Mouse (Mus musculus) monocyte, adult 5-6 weeks (primary cell): ENCODE data around the gene Wsb1. TPM values are rescaled to one million over a fixed set of nuclear protein-coding genes. Genes with fewer than 3 reads are reported as not detected.
"Not testable (repeated sequence)": the region's sequence is repeated elsewhere in the genome, so short reads cannot be mapped to it uniquely, and the experiment has no call there.

Experiments used
- ATAC-seq: fragments of 153-309, 156-312 bp; replicated peaks from 2 replicates; pipeline ENCODE4 v1.8.0; 2017; ENCODE audit warnings: mild to moderate bottlenecking; ENCODE audit not compliant: low TSS enrichment, insufficient number of reproducible peaks, severe bottlenecking, poor library complexity, low FRiP score
- total RNA-seq: library from RNA; stranded (forward); fragments of 200-1000, 200-491, 200-594 nt; gene quantifications from 3 replicates; pipeline ENCODE4 v1.2.3, GENCODE M21; 2017

Gene Wsb1
- 274 to 316 TPM (median 277 TPM) in 3 replicates for total RNA-seq

GRCm38 (mm10) chr11:79254391-79255098, at the start of gene Wsb1:
TSS of gene Wsb1 (minus strand) at chr11:79254671.
- ATAC-seq, result peak; percentile 94

GRCm38 (mm10) chr11:79304245-79304644, 49.8 kb upstream of the Wsb1 start:
- ATAC-seq, result not testable (repeated sequence)

- ATAC-seq, result no peak
Measured at GRCm38 (mm10) chr11:79303109-79303508, 48.6 kb upstream of the Wsb1 start.

DNA sequence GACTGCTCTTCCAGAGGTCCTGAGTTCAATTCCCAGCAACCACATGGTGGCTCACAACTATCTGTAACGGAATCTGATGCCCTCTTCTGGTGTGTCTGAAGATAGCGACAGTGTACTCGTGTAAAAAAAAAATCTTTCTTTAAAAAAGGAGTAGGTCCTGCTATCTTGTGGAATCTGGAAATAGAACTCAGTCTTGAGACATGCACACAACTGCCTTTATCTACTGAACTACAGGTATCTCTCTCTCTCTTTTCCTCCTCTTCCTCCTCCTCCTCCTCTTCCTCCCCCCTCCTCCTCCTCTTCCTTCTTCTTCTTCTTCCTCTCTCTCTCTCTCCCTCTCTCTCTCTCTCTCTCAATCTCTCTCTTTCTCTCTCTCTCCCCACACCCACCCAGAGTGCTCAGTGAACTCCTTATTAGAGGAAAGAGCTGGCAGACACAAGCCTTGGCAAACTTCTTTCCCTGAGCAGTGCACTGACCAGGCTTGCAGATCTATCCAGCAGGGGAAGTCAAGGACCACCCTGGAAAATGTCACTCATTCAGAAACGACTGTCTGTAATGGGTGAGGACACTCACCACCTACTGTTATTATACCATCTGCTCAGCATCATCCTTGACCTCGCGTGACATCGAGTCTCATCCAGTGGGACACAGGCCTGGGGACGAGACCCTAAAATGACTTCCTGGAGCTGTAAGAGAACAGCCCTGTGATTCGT, 45.4 kb upstream of the Wsb1 start:
- ATAC-seq, result no peak

GRCm38 (mm10) chr11:79296856-79297491, 42.5 kb upstream of the Wsb1 start, which contains the start of gene Gm9964:
TSS of gene Gm9964 (minus strand) at chr11:79296906.
- no peak for ATAC-seq

DNA sequence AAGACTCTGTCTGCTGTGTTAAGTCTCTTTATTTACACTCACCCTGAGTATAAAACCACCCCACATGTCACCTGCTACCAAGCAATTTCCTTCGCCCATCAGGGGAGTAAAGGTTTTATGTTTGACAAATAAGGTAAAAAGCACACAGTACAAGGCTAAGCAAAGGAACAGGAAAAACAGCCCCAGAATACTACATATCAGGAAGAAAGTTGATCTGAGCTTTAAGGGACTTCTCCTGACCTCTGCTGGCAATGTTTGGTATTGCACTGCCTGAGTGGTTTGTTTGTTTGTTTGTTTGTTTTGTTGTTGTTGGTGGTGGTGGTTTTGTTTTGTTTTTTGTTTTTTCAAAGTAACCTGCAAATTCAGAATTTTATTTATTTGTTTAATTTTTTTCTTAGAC, 41.7 kb upstream of the Wsb1 start:
- peak; percentile 80 for ATAC-seq

DNA sequence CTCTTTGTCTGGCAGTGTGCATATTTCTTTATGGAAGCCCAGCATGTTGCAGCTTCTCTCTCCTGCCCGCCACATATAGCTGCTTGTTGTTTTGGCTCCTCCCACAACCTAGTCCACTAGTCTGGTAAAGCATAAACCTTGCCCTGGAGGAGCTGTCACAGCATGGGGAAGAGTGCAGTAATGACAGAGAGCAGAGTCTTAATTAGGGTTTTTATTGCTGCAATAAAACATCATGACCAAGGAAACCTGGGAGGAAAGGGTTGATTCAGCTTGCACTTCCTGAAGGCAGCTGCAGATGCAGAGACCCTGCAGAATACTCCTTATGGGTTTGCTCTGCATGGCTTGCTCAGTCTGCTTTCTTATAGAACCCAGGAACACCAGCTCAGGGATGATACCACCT, 39.5 kb upstream of the Wsb1 start:
- ATAC-seq, result no peak

GRCm38 (mm10) chr11:79293025-79293424, 38.6 kb upstream of the Wsb1 start:
- ATAC-seq, result no peak

DNA sequence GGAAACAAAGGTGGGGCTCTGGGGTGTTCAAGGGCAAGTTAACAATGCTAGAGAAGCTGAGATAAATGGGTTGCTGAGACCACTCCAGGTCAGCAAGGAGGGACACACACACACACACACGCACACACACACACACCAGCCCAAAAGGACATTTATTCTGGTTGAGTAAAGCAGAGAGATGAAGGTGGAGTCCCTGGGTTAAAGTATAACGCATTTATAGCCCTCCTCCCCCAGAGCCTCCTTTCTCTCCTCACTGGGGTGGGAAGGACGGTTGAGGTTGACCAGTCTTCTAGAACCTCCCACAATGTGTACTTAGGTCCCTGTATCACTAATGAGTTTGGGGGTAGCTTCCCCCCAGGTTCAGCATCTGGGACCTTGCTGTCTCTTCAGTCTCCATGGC, 37.7 kb upstream of the Wsb1 start:
- no peak for ATAC-seq

DNA sequence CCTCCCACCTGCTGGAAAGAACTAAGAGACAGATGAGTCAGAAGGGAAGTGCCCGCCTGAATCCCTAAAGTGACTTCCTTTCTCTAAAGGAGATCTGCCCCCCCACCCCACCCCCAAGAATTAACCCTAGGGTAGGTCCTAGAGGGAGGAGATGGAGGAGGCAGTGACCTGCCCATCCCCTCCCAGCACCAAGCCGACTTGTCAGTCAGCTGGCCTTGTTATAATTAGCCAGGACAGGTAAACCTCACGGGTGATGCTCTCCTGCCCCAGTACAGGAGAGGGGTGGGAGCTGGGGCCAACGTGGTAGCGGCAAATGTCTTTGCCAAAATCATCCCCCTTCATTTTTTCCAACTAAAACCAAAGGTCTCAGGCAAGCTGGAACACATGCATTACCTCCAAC, 37.2 kb upstream of the Wsb1 start:
- ATAC-seq, result no peak

DNA sequence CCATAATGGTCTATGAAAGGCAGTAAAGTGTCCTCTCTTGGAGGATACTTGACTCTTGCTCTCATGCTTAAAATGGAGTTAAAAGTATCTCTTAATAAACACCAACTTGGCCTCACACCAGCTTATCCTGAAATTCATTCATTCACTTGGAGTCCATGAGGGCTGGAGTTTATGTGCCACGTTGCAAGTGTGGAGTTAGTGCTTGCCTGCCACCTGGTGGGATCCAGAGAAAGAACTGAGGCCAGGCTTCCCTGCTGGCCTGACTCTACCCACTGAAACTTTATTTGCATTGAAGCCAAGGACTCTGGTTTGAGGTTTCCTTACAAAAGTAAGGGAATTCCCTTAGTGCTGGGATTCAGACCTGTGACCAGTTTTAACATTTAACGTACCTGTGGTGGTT, 36.0 kb upstream of the Wsb1 start:
- no peak for ATAC-seq

- ATAC-seq, result no peak
Measured at GRCm38 (mm10) chr11:79288913-79289640, 34.6 kb upstream of the Wsb1 start.

DNA sequence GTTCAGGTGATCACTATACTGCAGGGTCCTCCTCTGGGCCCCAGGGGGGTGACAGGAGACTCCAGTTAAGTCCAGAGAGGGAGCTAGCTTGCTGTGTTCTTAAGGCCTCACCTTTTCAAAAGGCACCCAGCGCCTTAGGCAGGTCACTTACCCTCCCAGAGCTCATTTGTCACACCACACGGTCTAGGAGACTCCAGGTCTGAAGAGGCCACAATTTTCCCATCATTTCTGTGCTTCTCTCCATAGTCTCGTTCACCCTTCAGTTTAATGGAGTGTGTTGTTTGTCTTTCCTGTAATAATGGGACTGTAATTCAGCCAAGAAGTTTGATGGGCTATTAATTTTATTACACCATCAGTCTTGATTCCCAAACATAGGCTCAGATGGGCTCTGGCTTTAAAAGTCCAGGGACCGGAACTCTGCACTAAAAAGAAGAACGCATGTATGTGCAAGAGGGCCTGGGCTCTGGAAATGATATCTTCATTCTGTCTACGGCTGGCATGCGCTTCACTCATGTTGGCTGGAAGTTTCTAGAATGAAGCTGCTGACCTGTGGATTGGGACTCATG, 33.9 kb upstream of the Wsb1 start:
- no peak for ATAC-seq

DNA sequence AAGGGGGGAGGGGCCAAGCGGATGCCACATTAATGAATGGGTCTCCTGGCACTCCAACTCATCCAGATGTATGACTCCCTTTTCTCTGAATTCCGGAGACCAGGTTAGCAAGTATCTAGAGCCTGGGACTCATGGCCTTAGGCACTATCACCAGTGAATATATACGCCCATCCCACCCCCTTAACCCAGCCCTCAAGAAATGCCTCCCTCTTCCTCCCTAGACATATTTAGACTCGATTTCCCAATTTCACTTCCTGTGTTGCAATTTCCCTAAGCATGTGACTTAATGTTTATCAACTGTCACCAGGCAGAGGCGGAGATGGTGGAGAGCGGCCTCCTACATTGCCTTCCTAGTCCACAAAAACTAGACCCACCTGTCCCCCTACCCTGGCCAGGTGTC, 33.0 kb upstream of the Wsb1 start:
- ATAC-seq, result peak; percentile 90

GRCm38 (mm10) chr11:79286305-79286799, 31.9 kb upstream of the Wsb1 start:
- peak; percentile 20; the same call in 1 of the 2 replicates for ATAC-seq

GRCm38 (mm10) chr11:79283350-79284030, 29.0 kb upstream of the Wsb1 start:
- ATAC-seq, result no peak

GRCm38 (mm10) chr11:79281396-79281795, 26.9 kb upstream of the Wsb1 start:
- ATAC-seq, result no peak

GRCm38 (mm10) chr11:79279732-79280405, 25.4 kb upstream of the Wsb1 start:
- no peak for ATAC-seq
